Mouse (Mus musculus) heart, embryonic 13.5 days (tissue): ENCODE results near the gene Tex13b. TPM values are rescaled to one million over a fixed set of nuclear protein-coding genes. Genes with fewer than 3 reads are reported as not detected.

Experiments
- polyA plus RNA-seq: library from polyadenylated mRNA; unstranded; fragments of >200 nt; fragmentation: Nextera tagmentation; extraction: Ambion mirVana; gene quantifications from 2 replicates; pipeline ENCODE4 v1.2.1, GENCODE M21; 2015

The Tex13b gene
- polyA plus RNA-seq, 1 experiment from 2014 or later, result not detected

Other genes with a start within 250 kb of the Tex13b start
- gene Tsc22d3, start 212.8 kb downstream of the Tex13b start, polyA plus RNA-seq, result 163 and 212 TPM in 2 replicates
- 8.5 and 9.7 TPM in 2 replicates for gene Mid2, start 148.8 kb downstream of the Tex13b start, polyA plus RNA-seq
- gene Vsig1, start 94.2 kb upstream of the Tex13b start, polyA plus RNA-seq, result 0.08 and 0.10 TPM in 2 replicates
- 30.4 and 39.4 TPM in 2 replicates for gene Psmd10, start 143.3 kb upstream of the Tex13b start, polyA plus RNA-seq
- gene Atg4a, start 143.5 kb upstream of the Tex13b start, polyA plus RNA-seq, result 11.9 and 14.3 TPM in 2 replicates